In genomic region chr17:23925090-23925493, GRCm38 (mm10) we compare ENCODE assay signal across 1 mouse cellular context.
A peak's percentile ranks its signal among the peaks of the same experiment; 100 is the strongest.
TF ChIP-seq lines count a peak whose summit lies in the region.

No protein-coding gene starts in this region.

TF ChIP-seq in myocyte, 11 proteins besides CTCF, POLR2A, EP300 and RAD21:
- TF ChIP-seq MYOG (IDR thresholded peaks at IDR 0.05; ENCODE audit: control insufficient read depth in 1 of 3, insufficient read depth in 1 of 3, insufficient read length in 2 of 3, low read depth in 2 of 3) (no peak), E2F4 (IDR thresholded peaks at IDR 0.05; ENCODE audit: insufficient read depth) (no peak), SRF (IDR thresholded peaks at IDR 0.05; ENCODE audit: control insufficient read depth, insufficient read length, low read depth) (no peak), POLR2AphosphoS2 (IDR thresholded peaks at IDR 0.05; ENCODE audit: insufficient read length, low read depth) (peak; percentile 56), TCF3 (IDR thresholded peaks at IDR 0.05; ENCODE audit: insufficient read length, low read depth) (no peak), MYOD1 (IDR thresholded peaks at IDR 0.05; ENCODE audit: control insufficient read depth in 1 of 3, insufficient read length in 2 of 3, low read depth in 2 of 3) (no peak), TCF12 (IDR thresholded peaks at IDR 0.05; ENCODE audit: insufficient read depth, poor library complexity, severe bottlenecking) (no peak), REST (IDR thresholded peaks at IDR 0.05; ENCODE audit: insufficient read depth, insufficient read length) (no peak)
